Mouse (Mus musculus) layer of hippocampus, postnatal 25 days (tissue): ENCODE data around the gene Hba-x. TPM values are rescaled to one million over a fixed set of nuclear protein-coding genes. Genes with fewer than 3 reads are reported as not detected.
"Not testable (repeated sequence)": the region's sequence is repeated elsewhere in the genome, so short reads cannot be mapped to it uniquely, and the experiment has no call there.

Source experiments
- DNase-seq, 2 experiments: peaks; one replicate each; pipeline ENCODE4 v3.0.0; 2022; ENCODE audit warnings: mixed read lengths in 2 of 2, low spot score in 1 of 2; ENCODE audit errors: extremely low spot score in 1 of 2
- total RNA-seq, 2 experiments: library from RNA; stranded (reverse); gene quantifications; 2 replicates each; pipeline ENCODE4 v1.2.3; 2021

The Hba-x gene
- total RNA-seq, 2 experiments from 2014 or later: not detected

- DNase-seq: no peak
These were observed 27.9 kb upstream of the Hba-x start for GRCm38 (mm10) chr11:32248350-32248749.

GRCm38 (mm10) chr11:32250880-32251763, 25.1 kb upstream of the Hba-x start:
- DNase-seq: no peak

- DNase-seq: no peak
These were observed 23.1 kb upstream of the Hba-x start for GRCm38 (mm10) chr11:32253121-32253520.

GRCm38 (mm10) chr11:32256146-32256545, 20.1 kb upstream of the Hba-x start:
- no peak for DNase-seq

- DNase-seq: no peak
These were observed 19.6 kb upstream of the Hba-x start for GRCm38 (mm10) chr11:32256566-32256965.

GRCm38 (mm10) chr11:32262674-32263415, 13.4 kb upstream of the Hba-x start:
- no peak for DNase-seq

- DNase-seq: no peak
These were observed 11.0 kb upstream of the Hba-x start for GRCm38 (mm10) chr11:32265117-32265738.

GRCm38 (mm10) chr11:32266194-32266593, 10.0 kb upstream of the Hba-x start:
- no peak for DNase-seq

GRCm38 (mm10) chr11:32266776-32267175, 9.4 kb upstream of the Hba-x start:
- DNase-seq: no peak

GRCm38 (mm10) chr11:32267188-32267884, 8.9 kb upstream of the Hba-x start, which contains the start of gene Nprl3:
Nprl3 (minus strand) TSS chr11:32267707.
- DNase-seq: peak; percentile 92 to 96

GRCm38 (mm10) chr11:32267964-32268363, 8.2 kb upstream of the Hba-x start:
- DNase-seq: no peak

GRCm38 (mm10) chr11:32268952-32269351, 7.2 kb upstream of the Hba-x start:
- no peak for DNase-seq

GRCm38 (mm10) chr11:32271178-32271577, 5.0 kb upstream of the Hba-x start:
- DNase-seq: no peak

GRCm38 (mm10) chr11:32277736-32278457, 1.7 kb downstream of the Hba-x start:
- no peak for DNase-seq

GRCm38 (mm10) chr11:32278458-32278957, 2.3 kb downstream of the Hba-x start:
- no peak for DNase-seq

GRCm38 (mm10) chr11:32280646-32281045, 4.4 kb downstream of the Hba-x start:
- no peak for DNase-seq

GRCm38 (mm10) chr11:32281416-32282144, 5.4 kb downstream of the Hba-x start:
- no peak for DNase-seq

GRCm38 (mm10) chr11:32283091-32283777, 7.0 kb downstream of the Hba-x start, which contains the start of gene Hba-a1:
Hba-a1 (plus strand) TSS chr11:32283511.
- not testable (repeated sequence) for DNase-seq
